Mouse (Mus musculus) kidney, postnatal 10 days (tissue): ENCODE measurements around the gene Timm17a.
A peak's percentile ranks its signal among the peaks of the same experiment; 100 is the strongest.

ENCODE experiments used
- DNase-seq: peaks from one replicate; pipeline ENCODE4 v3.0.0; 2021; ENCODE audit warnings: mixed read lengths

Gene Timm17a

GRCm38 (mm10) chr1:135271371-135271770 is 42.2 kb downstream of the Timm17a start:
- no peak for DNase-seq

- no peak for DNase-seq
Observed at GRCm38 (mm10) chr1:135267663-135268446, 45.7 kb downstream of the Timm17a start.

GRCm38 (mm10) chr1:135265834-135266233 is 47.7 kb downstream of the Timm17a start:
- DNase-seq, result no peak

- peak; percentile 58 for DNase-seq
Observed at GRCm38 (mm10) chr1:135263316-135263715, 50.3 kb downstream of the Timm17a start.

- DNase-seq, result no peak
Observed at GRCm38 (mm10) chr1:135262329-135262728, 51.2 kb downstream of the Timm17a start.

GRCm38 (mm10) chr1:135260931-135261330 is 52.6 kb downstream of the Timm17a start:
- DNase-seq, result no peak

GRCm38 (mm10) chr1:135259128-135259436 is 54.5 kb downstream of the Timm17a start:
- peak; percentile 92 for DNase-seq

- peak; percentile 89 for DNase-seq
Observed at GRCm38 (mm10) chr1:135258380-135259127, 55.0 kb downstream of the Timm17a start, which contains the start of gene Elf3. TSS of gene Elf3 (minus strand) at chr1:135258568.

GRCm38 (mm10) chr1:135256299-135256698 is 57.3 kb downstream of the Timm17a start:
- peak; percentile 66 for DNase-seq

- DNase-seq, result no peak
Observed at GRCm38 (mm10) chr1:135252854-135253253, 60.7 kb downstream of the Timm17a start.

- no peak for DNase-seq
Observed at GRCm38 (mm10) chr1:135251405-135251804, 62.2 kb downstream of the Timm17a start.

- no peak for DNase-seq
Observed at GRCm38 (mm10) chr1:135250706-135251105, 62.9 kb downstream of the Timm17a start.

- DNase-seq, result peak; percentile 87
Observed at GRCm38 (mm10) chr1:135248434-135248850, 65.1 kb downstream of the Timm17a start.
